Mouse (Mus musculus): Measurements from ENCODE around the gene Map4k4. TPM values are rescaled to one million over a fixed set of nuclear protein-coding genes. Genes with fewer than 3 reads are reported as not detected.

Gene Map4k4
- polyA plus RNA-seq, 1 experiment from 2014 or later = 39.5 TPM

DNA sequence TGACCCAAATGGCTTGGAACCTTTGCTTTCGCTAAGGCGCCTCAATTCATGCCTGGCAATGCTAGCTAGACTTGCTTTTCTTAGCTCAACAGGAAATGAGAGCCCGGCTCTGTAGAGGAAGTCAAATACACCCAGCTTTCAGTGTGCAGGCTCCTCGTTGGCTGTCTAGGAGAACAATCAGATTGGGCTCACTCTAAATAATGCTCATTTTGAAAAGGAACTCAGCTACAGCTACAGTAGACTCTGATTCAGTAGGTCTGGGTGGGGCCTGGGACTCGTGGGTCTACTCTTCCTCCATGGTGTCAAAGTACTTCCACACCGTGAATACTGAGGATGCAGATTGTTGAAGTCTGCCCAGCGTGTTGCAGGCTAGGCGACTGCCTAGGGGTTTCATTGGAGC, 22.0 kb downstream of the Map4k4 start:
- Histone ChIP-seq H3K4me3 (no peak overlapping the region), H3K36me3 (peaks cover 5% of the 10 kb centered on the region; the same call in 1 of the 2 replicates), H3K27ac (peak overlapping the region; percentile 79), H3K9me3 (no peaks in the 10 kb centered on the region), H3K9ac (no peak overlapping the region), H3K4me1 (peaks cover 82% of the 10 kb centered on the region), H3K27me3 (no peaks in the 10 kb centered on the region), H3K4me2 (peak overlapping the region; percentile 37)
- WGBS = 30% methylated on average over 8 of the region's 8 CpGs
- ATAC-seq (ENCODE audit: borderline replicate concordance, extremely low read depth, low FRiP score, low TSS enrichment) = peak; percentile 39; the same call in 1 of the 2 replicates

DNA sequence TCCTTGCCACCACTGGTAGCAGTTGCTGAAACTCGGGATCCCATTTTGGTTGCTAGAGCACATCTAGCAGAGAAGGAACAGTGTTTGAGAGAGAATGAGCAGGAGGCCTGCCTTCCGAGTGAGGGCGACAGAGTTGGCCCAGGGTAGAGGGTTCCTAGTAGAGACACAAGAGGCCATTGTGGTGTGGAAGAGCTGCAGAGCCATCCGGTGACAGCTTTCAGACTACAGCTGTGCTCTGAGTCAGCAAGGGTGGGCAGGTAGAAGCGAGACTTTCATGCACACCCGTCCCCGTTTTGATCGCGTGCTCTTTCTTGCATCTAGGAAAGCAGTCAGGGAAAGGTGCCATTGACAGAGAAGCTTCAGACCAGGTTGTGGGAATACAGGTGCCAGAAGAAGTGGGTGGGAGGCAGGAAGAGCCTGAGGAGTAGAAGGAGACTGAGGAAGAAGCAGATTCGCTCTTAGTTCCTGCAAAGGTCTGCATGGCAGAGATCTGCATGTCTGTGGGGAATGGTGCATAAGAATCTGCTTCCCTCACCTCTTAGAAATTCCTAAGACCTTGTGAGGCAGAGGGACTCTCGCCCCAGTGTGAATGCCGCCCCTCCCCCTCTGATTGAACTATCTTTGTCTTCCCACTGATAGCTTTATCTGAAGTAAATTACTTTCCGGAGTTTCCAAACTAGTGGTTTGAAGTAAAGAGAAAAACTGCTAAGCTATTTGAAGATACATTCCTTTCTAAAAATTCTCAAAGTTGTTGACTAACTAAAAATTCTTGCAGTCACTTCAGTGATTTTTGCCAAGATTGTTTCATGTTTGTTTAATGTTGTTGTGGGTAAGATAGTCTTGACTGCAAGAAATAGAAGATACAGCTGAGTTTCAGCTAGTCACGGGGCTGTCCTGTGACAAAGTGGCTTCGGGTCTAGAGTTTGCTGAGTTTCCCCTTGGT, 23.0 kb downstream of the Map4k4 start:
- Histone ChIP-seq H3K9ac (no peak overlapping the region), H3K4me3 (no peak overlapping the region), H3K27me3 (no peaks in the 10 kb centered on the region), H3K4me1 (peaks cover 82% of the 10 kb centered on the region), H3K36me3 (peaks cover 5% of the 10 kb centered on the region; the same call in 1 of the 2 replicates), H3K27ac (peak overlapping the region; percentile 79), H3K9me3 (no peaks in the 10 kb centered on the region), H3K4me2 (peak overlapping the region; percentile 37)
- ATAC-seq (ENCODE audit: borderline replicate concordance, extremely low read depth, low FRiP score, low TSS enrichment) = no peak
- WGBS = 12% methylated on average over 15 of the region's 15 CpGs

DNA sequence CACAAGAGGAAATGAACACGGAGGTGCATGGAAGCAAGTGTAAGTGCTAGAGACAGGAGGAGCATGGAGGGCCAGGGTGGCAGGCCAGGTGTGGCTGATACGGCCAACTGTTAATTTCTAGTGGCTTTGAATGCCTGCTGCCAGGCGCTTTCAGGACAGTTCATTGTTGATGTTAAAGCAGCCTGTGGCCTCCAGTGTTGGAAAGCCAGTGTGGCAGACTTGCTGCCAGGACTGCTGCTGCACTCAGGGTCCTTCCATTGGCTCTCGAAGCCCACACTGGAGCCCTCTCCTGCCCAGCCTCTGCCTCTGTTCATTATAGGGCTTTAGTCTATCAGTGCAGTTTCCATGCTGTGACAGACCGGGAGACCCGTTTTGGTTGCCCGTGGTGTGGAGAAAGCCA, 30.3 kb downstream of the Map4k4 start:
- H3K27ac ChIP-seq = no peak overlapping the region
- H3K4me2 ChIP-seq = no peak overlapping the region
- H3K9ac ChIP-seq = no peak overlapping the region
- no peak overlapping the region for H3K4me3 ChIP-seq
- no peaks in the 10 kb centered on the region for H3K9me3 ChIP-seq
- no peaks in the 10 kb centered on the region for H3K27me3 ChIP-seq
- H3K4me1 ChIP-seq = peaks cover 83% of the 10 kb centered on the region
- ATAC-seq (ENCODE audit: borderline replicate concordance, extremely low read depth, low FRiP score, low TSS enrichment) = no peak
- 51% methylated on average over 7 of the region's 7 CpGs for WGBS
- no peaks in the 10 kb centered on the region for H3K36me3 ChIP-seq

DNA sequence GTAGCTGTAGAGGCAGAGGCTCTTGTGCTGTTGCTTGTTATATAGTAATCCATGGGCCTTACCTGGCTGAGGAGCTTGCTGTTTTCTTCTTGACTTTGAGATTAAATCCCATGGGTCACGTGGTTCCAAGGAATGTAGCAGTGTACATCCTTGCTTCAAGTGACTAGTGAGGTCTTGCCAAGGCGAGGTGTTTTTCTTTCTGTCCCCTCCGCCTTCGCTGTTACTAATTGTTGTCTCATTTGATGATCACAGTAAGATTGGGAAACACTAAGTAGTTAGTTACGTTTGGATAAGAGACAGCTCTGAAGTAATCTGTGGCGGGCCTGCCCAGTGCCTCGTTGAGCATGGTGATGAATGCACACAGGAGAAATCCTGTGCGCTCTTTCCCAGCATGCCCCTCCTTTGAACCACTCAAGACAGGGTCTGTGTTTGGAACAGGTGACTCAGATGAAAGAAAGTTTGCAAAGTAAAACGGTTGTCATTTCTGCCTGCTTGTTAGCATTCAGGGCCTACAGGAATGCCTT, 31.6 kb downstream of the Map4k4 start:
- Histone ChIP-seq H3K4me1 (peaks cover 88% of the 10 kb centered on the region), H3K4me3 (no peak overlapping the region), H3K9me3 (no peaks in the 10 kb centered on the region), H3K36me3 (no peaks in the 10 kb centered on the region), H3K27me3 (no peaks in the 10 kb centered on the region), H3K4me2 (no peak overlapping the region), H3K9ac (no peak overlapping the region), H3K27ac (peak overlapping the region; percentile 35; the same call in 1 of the 2 replicates)
- no peak for ATAC-seq (ENCODE audit: borderline replicate concordance, extremely low read depth, low FRiP score, low TSS enrichment)
- 41% methylated on average over 9 of the region's 9 CpGs for WGBS

DNA sequence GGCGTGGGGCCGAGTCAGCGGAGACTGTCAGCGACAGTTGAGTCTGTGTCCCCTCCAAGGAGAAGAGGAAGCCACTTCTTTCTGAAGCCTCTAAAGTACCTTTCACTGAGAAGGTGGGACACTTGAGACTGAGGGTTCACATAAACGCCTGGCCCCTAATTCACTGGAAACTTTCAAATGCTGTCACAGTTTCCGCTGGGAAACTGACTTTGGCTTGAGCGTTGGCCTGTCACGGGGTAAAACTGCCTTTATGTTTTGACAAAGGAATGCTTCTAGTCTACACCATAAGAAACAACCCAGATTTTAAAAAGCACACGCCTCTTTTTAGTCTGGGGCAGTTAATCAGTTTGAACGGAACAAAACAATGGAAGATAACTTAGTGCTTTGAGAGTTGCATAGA, 32.2 kb downstream of the Map4k4 start:
- Histone ChIP-seq H3K27me3 (no peaks in the 10 kb centered on the region), H3K36me3 (no peaks in the 10 kb centered on the region), H3K4me2 (no peak overlapping the region), H3K9me3 (no peaks in the 10 kb centered on the region), H3K27ac (no peak overlapping the region; the same call in 1 of the 2 replicates), H3K9ac (no peak overlapping the region), H3K4me1 (peaks cover 89% of the 10 kb centered on the region), H3K4me3 (no peak overlapping the region)
- ATAC-seq (ENCODE audit: borderline replicate concordance, extremely low read depth, low FRiP score, low TSS enrichment) = no peak
- 61% methylated on average over 10 of the region's 10 CpGs for WGBS

DNA sequence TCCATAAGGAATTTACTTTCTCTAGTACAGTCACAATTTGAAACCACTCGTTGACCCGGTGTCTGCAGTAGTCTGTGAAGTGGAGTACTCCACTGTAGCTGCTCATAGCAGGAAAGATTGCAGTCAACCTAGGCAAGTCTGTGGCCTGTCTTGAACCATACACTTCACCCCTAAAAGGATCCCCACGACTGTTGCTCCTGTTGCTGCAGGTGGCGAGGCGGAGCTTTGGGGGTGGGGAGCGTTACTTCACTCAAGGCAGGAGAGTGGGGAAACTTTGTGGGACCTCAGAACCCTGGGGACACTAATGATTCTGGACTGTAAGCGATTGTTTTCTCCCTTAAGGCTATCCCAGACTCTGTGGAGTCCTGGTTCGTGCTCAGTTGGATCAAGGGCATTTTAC, 34.2 kb downstream of the Map4k4 start:
- Histone ChIP-seq H3K27me3 (no peaks in the 10 kb centered on the region), H3K36me3 (no peaks in the 10 kb centered on the region), H3K4me3 (no peak overlapping the region), H3K4me2 (peak overlapping the region; percentile 60; the same call in 1 of the 2 replicates), H3K9me3 (no peaks in the 10 kb centered on the region), H3K27ac (no peak overlapping the region), H3K4me1 (peaks cover 92% of the 10 kb centered on the region), H3K9ac (no peak overlapping the region)
- WGBS = 41% methylated on average over 8 of the region's 8 CpGs
- no peak for ATAC-seq (ENCODE audit: borderline replicate concordance, extremely low read depth, low FRiP score, low TSS enrichment)

DNA sequence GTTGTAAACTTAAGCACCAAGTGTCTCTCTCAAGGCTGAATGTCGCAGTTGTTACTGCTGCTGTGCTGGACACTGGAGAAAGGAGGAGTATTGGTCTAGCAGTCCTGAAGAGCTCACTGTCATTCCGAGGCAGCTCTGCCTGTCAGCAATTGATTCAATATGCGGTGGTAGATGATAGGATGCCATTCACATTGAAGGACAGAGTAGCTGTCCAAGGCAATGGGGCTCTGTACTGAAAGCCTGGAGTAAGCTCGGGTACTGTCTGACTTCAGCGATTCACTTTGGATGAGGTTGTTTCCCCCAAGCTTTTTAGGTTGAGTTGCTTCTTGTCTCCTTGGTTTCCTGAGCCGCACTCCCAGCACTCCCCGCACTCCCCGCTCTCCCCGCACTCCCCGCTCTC, 34.9 kb downstream of the Map4k4 start:
- no peak overlapping the region for H3K27ac ChIP-seq
- H3K4me2 ChIP-seq = peak overlapping the region; percentile 60
- no peaks in the 10 kb centered on the region for H3K36me3 ChIP-seq
- peak overlapping the region; percentile 36 for H3K4me3 ChIP-seq
- H3K27me3 ChIP-seq = no peaks in the 10 kb centered on the region
- no peak for ATAC-seq (ENCODE audit: borderline replicate concordance, extremely low read depth, low FRiP score, low TSS enrichment)
- H3K9ac ChIP-seq = no peak overlapping the region
- H3K9me3 ChIP-seq = no peaks in the 10 kb centered on the region
- peaks cover 91% of the 10 kb centered on the region for H3K4me1 ChIP-seq
- under 1% methylated on average over 8 of the region's 10 CpGs for WGBS

DNA sequence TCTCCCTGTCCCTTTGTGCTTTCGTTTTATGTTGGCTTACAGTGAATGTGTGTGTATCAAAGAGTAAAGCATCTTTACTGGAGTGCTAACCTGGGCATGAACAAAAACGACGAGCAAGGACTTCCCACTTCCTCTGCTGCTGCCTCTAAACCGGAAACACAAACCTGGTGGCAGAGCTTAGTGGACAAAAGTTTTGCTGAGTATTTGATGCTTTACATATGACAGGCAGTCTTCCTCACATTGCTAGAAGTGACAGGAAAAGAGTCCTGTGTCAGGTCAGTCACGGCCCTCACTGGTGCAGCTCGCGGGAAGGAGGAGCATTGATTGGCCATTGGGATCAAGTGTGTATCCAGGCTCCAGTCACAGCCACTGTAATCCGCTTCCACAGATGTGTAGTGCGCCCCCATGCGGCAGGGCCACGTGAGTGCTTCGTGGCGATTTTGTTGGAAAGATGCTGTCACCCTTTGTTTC, 35.7 kb downstream of the Map4k4 start:
- no peaks in the 10 kb centered on the region for H3K27me3 ChIP-seq
- H3K9me3 ChIP-seq = no peaks in the 10 kb centered on the region
- H3K27ac ChIP-seq = peak overlapping the region; percentile 41; the same call in 1 of the 2 replicates
- peak overlapping the region; percentile 2; the same call in 1 of the 2 replicates for H3K9ac ChIP-seq
- H3K4me2 ChIP-seq = peak overlapping the region; percentile 60
- 1% methylated on average over 13 of the region's 13 CpGs for WGBS
- H3K36me3 ChIP-seq = no peaks in the 10 kb centered on the region
- peak; percentile 74; the same call in 1 of the 2 replicates for ATAC-seq (ENCODE audit: borderline replicate concordance, extremely low read depth, low FRiP score, low TSS enrichment)
- H3K4me1 ChIP-seq = peaks cover 91% of the 10 kb centered on the region
- peak overlapping the region; percentile 36 for H3K4me3 ChIP-seq

DNA sequence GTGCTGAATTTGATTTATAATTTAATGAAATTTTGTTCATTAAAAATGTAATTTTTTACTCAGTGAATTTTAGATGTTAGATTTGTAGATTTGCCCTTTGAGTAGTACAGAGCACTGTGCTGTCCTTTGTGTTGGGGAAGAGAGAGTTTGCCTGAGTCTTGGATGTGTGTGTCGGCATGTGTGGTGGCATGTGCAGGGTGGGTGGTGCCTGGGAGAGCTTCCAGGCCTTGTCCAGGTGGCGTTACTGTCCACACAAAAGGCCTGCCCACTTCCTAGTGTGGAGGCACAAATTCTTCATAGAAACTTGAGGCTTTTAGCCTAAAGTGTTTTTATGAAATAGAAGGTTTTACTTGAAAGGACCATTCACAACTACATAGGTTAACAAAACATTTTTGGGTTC, 36.2 kb downstream of the Map4k4 start:
- Histone ChIP-seq H3K4me2 (peak overlapping the region; percentile 60; the same call in 1 of the 2 replicates), H3K4me3 (no peak overlapping the region), H3K9me3 (no peaks in the 10 kb centered on the region), H3K27me3 (no peaks in the 10 kb centered on the region), H3K27ac (0 out of 2 replicates have a peak overlapping the region, but pooled peaks have one; percentile 16), H3K36me3 (no peaks in the 10 kb centered on the region), H3K4me1 (peaks cover 92% of the 10 kb centered on the region), H3K9ac (no peak overlapping the region)
- no peak for ATAC-seq (ENCODE audit: borderline replicate concordance, extremely low read depth, low FRiP score, low TSS enrichment)
- 57% methylated on average over 2 of the region's 2 CpGs for WGBS

DNA sequence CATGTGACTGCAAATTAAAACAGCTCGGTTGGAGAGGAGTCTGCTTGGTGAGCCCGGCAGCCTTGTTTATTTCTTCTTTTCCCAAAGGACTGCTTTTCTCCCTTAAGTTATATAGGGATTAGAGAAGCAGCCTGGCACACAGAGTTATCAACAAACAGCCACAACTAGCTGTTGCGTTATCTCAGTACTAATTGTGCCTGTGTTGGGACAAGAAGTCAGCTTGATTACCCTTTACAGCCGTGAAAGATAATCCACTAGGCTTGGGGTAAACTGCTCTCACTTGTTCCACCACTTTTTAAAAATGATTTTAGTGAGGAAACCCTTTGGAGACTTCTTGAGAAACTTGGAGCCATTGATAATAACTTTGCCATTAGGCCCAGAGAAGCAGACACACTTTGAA, 36.9 kb downstream of the Map4k4 start:
- 47% methylated on average over 4 of the region's 4 CpGs for WGBS

DNA sequence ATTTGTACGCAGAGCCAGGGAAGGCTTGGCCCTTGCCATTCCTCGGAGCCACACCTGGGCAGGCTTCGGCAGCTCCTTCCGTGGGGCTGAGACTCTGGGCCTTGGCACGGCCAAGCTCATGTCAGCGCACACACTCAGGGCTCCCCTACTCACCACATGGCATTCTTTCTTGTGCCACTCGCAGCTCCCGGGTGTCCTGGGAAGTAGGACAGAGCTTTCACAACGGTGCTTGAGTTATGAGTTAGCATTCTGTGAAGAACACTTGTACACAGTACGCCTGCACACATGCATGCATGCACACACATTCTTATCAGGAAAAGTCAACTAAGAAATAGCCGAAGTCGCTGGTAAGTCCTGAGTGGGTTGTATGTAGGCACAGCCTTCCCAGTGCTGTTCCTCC, 38.7 kb downstream of the Map4k4 start:
- no peaks in the 10 kb centered on the region for H3K27me3 ChIP-seq
- H3K36me3 ChIP-seq = no peaks in the 10 kb centered on the region
- H3K9me3 ChIP-seq = no peaks in the 10 kb centered on the region
- H3K4me1 ChIP-seq = peaks cover 91% of the 10 kb centered on the region
- no peak for ATAC-seq (ENCODE audit: borderline replicate concordance, extremely low read depth, low FRiP score, low TSS enrichment)
- no peak overlapping the region for H3K4me3 ChIP-seq
- 57% methylated on average over 12 of the region's 12 CpGs for WGBS
- H3K4me2 ChIP-seq = no peak overlapping the region
- H3K27ac ChIP-seq = no peak overlapping the region; the same call in 1 of the 2 replicates
- no peak overlapping the region for H3K9ac ChIP-seq

More for the DNA sequence above, 36.9 kb downstream of the Map4k4 start:
- Histone ChIP-seq H3K4me1 (peaks cover 92% of the 10 kb centered on the region), H3K27ac (no peak overlapping the region), H3K9me3 (no peaks in the 10 kb centered on the region), H3K4me3 (no peak overlapping the region), H3K36me3 (no peaks in the 10 kb centered on the region), H3K27me3 (no peaks in the 10 kb centered on the region), H3K4me2 (no peak overlapping the region), H3K9ac (no peak overlapping the region)
- ATAC-seq (ENCODE audit: borderline replicate concordance, extremely low read depth, low FRiP score, low TSS enrichment) = no peak

DNA sequence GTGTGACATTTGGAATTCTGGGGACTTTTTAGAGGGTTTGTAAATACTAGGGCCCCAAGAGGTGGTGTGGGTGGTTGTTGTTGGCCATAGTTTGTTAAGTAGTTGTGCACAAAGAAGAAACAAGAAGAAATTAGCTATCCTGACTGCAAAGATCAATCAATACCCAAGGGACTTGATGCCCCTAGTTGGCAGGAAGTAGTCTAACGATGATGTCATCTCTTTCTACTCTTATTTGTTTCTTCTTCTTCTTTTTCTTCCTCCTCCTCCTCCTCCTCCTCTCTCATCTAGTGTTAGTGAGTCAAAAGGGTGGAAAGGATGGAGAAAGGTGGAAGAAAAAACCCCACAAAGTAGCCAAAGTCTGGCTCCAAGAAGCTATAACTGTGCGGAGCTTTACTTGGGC, 39.6 kb downstream of the Map4k4 start:
- H3K9ac ChIP-seq = no peak overlapping the region
- WGBS = 88% methylated on average over 2 of the region's 2 CpGs
- no peak overlapping the region for H3K4me2 ChIP-seq
- H3K27me3 ChIP-seq = no peaks in the 10 kb centered on the region
- no peak for ATAC-seq (ENCODE audit: borderline replicate concordance, extremely low read depth, low FRiP score, low TSS enrichment)
- no peaks in the 10 kb centered on the region for H3K36me3 ChIP-seq
- peaks cover 90% of the 10 kb centered on the region for H3K4me1 ChIP-seq
- no peaks in the 10 kb centered on the region for H3K9me3 ChIP-seq
- H3K4me3 ChIP-seq = no peak overlapping the region
- H3K27ac ChIP-seq = no peak overlapping the region

Measured in lung, embryonic 15.5 days (tissue).